Mouse (Mus musculus): ENCODE data around the gene Syt16. TPM values are rescaled to one million over a fixed set of nuclear protein-coding genes. Genes with fewer than 3 reads are reported as not detected.

The Syt16 gene
- 0.24 and 1.2 TPM in 2 replicates for polyA plus RNA-seq (2014; fragmentation: Nextera tagmentation; extraction: Ambion mirVana)

DNA sequence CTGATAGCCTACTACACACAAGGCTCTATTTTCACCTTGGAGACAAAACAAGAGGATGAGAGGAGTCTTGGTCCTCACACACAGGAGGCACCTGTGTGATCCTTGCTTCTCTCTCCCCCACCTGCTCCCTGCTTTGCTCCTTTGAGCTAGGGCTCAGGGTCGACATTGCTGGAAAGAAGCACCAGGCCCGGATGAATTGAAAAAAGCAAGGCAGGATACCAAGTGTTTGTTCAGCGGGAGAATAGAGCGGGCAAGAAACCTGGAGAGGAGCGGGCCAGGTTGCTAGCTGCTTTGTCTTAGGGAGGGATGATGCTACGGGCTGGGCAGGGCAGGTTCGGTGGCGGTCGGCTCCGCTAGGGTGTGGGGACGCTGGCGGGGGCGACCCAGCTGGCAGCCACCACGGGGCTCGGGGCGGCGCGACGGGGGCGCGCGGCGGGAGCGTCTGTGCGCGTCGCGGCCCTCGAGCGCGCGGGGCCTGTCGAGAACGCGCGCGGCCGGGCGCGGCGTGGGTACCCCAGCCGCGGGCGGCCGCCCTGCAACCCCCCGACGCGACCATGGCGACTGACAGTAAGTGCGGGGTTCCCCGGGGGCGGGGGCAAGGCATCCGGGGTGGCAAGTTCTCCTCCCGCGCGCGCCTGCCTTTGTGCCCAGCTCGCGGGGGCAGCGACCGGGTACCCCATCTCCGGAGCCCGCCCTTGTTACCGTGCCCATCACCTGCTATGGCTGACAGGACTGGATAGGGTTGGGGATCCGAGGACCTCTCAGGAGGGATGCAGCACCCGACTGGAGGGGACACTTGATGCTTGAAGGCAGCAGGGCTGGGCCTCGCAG lies at the start of gene Syt16:
TSS of gene Syt16 (plus strand) at position 365 of the 831 bp plus-strand sequence.
- WGBS = under 1% methylated on average over 56 of the region's 67 CpGs

DNA sequence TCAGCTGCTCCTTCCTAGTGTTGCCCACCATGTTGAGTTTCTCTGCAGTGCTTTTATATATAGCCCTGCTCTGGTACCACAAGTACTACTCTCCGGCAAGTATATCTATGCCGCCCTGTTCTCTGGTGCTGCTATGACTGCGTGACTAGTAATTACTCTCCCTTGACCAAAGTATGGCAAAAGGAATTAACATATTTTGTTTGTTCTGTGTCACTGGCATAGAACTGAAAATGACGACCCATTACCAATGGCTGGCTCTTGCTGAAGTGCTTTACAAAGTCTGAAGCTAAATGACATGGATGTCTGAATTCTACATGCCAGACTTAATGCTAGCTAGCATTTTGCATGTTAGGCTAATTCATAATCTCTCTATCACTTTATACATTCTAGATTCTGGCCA lies 49.0 kb upstream of the Syt16 start:
- 92% methylated on average over 4 of the region's 4 CpGs for WGBS
- H3K36me3 ChIP-seq (ENCODE audit: control insufficient read depth, insufficient read depth, low read length) = peaks cover 29% of the 10 kb centered on the region
- H3K4me3 ChIP-seq (ENCODE audit: low read length) = no peak overlapping the region
- no peak overlapping the region for H3K4me2 ChIP-seq (replicated peaks; ENCODE audit: low read depth, low read length)
- no peaks in the 10 kb centered on the region for H3K27me3 ChIP-seq (ENCODE audit: control insufficient read depth, insufficient read depth, low read length)
- ATAC-seq (ENCODE audit: low FRiP score, low TSS enrichment) = no peak
- H3K9me3 ChIP-seq (ENCODE audit: control insufficient read depth, low read length) = no peaks in the 10 kb centered on the region
- no peak overlapping the region for H3K9ac ChIP-seq (ENCODE audit: low read depth, low read length)
- H3K27ac ChIP-seq (ENCODE audit: low read depth, low read length) = no peak overlapping the region
- H3K4me1 ChIP-seq (ENCODE audit: control insufficient read depth, insufficient read depth, low read length) = peaks cover 5% of the 10 kb centered on the region; the same call in 1 of the 2 replicates

More for the DNA sequence above, at the start of gene Syt16:
- H3K36me3 ChIP-seq (ENCODE audit: control insufficient read depth, insufficient read depth, low read length) = no peaks in the 10 kb centered on the region
- H3K4me3 ChIP-seq (ENCODE audit: low read length) = peak within 1 kb of the TSS; percentile 55
- H3K4me2 ChIP-seq (replicated peaks; ENCODE audit: low read depth, low read length) = peak within 1 kb of the TSS; percentile 98
- peak; percentile 57; the same call in 1 of the 2 replicates for ATAC-seq (ENCODE audit: low FRiP score, low TSS enrichment)
- H3K9me3 ChIP-seq (ENCODE audit: control insufficient read depth, low read length) = no peaks in the 10 kb centered on the region
- peak within 1 kb of the TSS; percentile 60 for H3K9ac ChIP-seq (ENCODE audit: low read depth, low read length)
- H3K4me1 ChIP-seq (ENCODE audit: control insufficient read depth, insufficient read depth, low read length) = no peaks in the 10 kb centered on the region
- no peak within 1 kb of the TSS for H3K27ac ChIP-seq (ENCODE audit: low read depth, low read length)
- H3K27me3 ChIP-seq (ENCODE audit: control insufficient read depth, insufficient read depth, low read length) = peaks cover 10% of the 10 kb centered on the region

DNA sequence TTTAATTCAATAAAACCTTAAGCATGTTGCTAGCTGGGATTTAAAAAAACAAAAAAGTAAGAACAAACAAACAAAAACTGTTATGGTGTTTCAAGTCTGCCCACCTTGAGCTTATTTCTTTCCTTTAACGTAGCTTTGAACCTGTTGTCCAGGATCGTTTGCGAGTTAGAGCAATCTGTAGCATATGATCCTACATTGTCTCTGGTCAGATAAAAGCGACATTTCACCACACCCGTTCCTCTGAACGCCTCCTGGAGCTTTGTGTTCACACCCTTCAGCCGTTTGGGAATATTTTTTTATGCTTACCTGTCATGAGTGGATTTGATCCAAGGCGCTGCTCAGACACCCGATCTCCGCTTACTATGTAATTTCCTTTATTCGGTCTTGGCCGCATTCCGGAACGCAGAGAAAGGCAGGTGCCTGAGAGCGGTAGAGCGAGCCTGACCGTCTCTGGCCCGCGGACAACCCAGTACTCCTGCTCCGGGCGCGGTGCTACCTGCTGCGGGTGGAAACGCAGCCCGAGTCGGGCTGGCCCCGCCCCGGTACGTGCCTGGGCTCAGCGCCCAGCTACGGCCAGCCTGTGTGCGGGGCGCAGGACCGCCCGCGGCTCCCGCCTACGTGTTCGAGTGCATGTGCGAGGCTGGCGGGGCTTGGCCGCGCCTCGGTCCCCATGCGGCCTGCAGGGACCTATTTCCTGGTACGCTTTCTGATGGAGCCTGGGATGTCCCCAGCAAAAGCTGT lies 48.0 kb upstream of the Syt16 start:
- H3K27ac ChIP-seq (ENCODE audit: low read depth, low read length) = no peak overlapping the region
- WGBS = 5% methylated on average over 46 of the region's 46 CpGs
- peak overlapping the region; percentile 30 for H3K4me3 ChIP-seq (ENCODE audit: low read length)
- peaks cover 5% of the 10 kb centered on the region; the same call in 1 of the 2 replicates for H3K4me1 ChIP-seq (ENCODE audit: control insufficient read depth, insufficient read depth, low read length)
- no peaks in the 10 kb centered on the region for H3K27me3 ChIP-seq (ENCODE audit: control insufficient read depth, insufficient read depth, low read length)
- H3K36me3 ChIP-seq (ENCODE audit: control insufficient read depth, insufficient read depth, low read length) = peaks cover 18% of the 10 kb centered on the region; the same call in 1 of the 2 replicates
- ATAC-seq (ENCODE audit: low FRiP score, low TSS enrichment) = peak; percentile 82
- no peaks in the 10 kb centered on the region for H3K9me3 ChIP-seq (ENCODE audit: control insufficient read depth, low read length)
- peak overlapping the region; percentile 73 for H3K4me2 ChIP-seq (replicated peaks; ENCODE audit: low read depth, low read length)
- peak overlapping the region; percentile 44; the same call in 1 of the 2 replicates for H3K9ac ChIP-seq (ENCODE audit: low read depth, low read length)

DNA sequence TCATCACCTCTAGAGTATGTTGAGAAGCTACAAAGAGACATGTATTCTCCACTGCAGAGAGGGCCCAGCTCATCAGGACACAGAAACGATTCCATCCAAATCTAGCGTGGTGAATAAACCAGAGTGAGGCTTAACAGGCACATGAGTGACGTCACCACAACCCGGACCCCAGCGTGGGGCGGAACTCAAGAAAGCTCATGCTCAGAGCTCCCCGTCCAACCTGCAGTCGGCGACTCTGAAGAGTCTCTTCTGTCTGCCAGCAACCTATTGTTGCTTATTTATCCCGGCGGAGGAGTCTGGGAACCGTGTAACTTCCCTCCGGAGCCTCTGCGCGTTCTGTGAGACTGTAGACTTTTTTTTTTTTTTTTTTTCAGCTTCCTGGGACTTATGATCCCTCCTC lies 44.6 kb upstream of the Syt16 start:
- ATAC-seq (ENCODE audit: low FRiP score, low TSS enrichment) = peak; percentile 55; the same call in 1 of the 2 replicates
- Histone ChIP-seq H3K27ac (ENCODE audit: low read depth, low read length) (no peak overlapping the region), H3K9me3 (ENCODE audit: control insufficient read depth, low read length) (no peaks in the 10 kb centered on the region), H3K27me3 (ENCODE audit: control insufficient read depth, insufficient read depth, low read length) (no peaks in the 10 kb centered on the region), H3K9ac (ENCODE audit: low read depth, low read length) (peak overlapping the region; percentile 13; the same call in 1 of the 2 replicates), H3K4me3 (ENCODE audit: low read length) (peak overlapping the region; percentile 32), H3K36me3 (ENCODE audit: control insufficient read depth, insufficient read depth, low read length) (peaks cover under 1% of the 10 kb centered on the region; the same call in 1 of the 2 replicates), H3K4me2 (replicated peaks; ENCODE audit: low read depth, low read length) (peak overlapping the region; percentile 45), H3K4me1 (ENCODE audit: control insufficient read depth, insufficient read depth, low read length) (peaks cover 5% of the 10 kb centered on the region; the same call in 1 of the 2 replicates)
- 16% methylated on average over 15 of the region's 15 CpGs for WGBS

DNA sequence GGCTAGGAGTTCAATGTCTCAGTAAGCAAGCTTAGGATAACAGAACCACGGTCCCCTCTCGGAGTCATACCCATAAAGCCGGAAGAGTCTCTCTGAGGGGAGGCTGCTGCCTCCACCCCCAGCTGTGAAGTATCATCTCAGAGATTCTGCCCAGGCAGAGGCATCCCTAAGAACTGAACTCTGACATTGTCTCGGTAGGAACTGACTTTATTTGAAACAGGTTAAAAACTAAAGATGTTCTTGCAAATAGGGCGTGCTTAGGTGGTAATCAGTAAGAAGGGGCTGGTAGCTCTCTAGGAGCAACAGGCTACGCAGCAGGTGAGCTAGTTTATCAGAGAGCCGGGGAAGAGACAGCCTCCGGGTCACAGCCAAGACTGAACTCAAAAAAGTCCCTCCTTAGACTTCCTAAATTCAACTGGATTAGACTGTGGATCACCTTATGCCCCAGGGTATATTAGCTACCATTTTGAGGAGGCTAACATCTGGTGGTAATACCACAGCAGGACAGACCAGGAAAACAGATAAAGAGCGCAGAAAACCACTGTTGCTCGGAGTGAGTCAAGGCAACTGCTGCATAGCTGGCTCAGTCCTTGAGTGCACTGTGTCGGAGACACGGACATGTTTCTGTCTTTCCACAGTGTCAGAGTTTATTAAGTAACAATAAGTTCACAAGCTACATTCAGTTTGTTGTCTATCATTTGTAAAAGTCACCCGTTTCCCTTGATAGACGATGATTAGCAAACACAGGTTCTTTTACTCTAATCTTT lies 43.9 kb upstream of the Syt16 start:
- Histone ChIP-seq H3K4me3 (ENCODE audit: low read length) (peak overlapping the region; percentile 32), H3K9me3 (ENCODE audit: control insufficient read depth, low read length) (no peaks in the 10 kb centered on the region)

DNA sequence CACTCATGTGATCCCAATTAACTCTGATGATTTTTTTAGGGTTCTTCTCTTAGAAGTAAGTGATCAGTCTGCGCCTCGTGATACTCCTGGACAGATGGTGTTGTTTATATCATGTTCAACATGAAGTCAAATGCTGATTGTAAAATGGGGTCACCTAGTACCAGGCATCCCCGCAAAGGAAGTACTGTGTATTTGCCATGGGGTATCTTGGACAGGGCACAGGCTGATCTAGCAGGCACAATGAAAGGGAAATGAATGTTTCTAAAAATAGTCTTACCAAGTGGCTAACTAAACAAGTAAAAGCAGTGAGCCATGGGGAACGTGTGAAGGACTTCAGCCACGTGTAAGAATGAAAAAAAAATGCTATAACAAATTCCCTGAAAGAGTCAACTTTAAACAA lies 42.7 kb upstream of the Syt16 start:
- no peak overlapping the region for H3K27ac ChIP-seq (ENCODE audit: low read depth, low read length)
- no peak for ATAC-seq (ENCODE audit: low FRiP score, low TSS enrichment)
- no peak overlapping the region for H3K4me2 ChIP-seq (replicated peaks; ENCODE audit: low read depth, low read length)
- 0 out of 2 replicates have a peak, but pooled peaks cover under 1% of the 10 kb centered on the region for H3K4me1 ChIP-seq (ENCODE audit: control insufficient read depth, insufficient read depth, low read length)
- H3K9me3 ChIP-seq (ENCODE audit: control insufficient read depth, low read length) = no peaks in the 10 kb centered on the region
- H3K9ac ChIP-seq (ENCODE audit: low read depth, low read length) = no peak overlapping the region
- H3K4me3 ChIP-seq (ENCODE audit: low read length) = no peak overlapping the region
- H3K36me3 ChIP-seq (ENCODE audit: control insufficient read depth, insufficient read depth, low read length) = no peaks in the 10 kb centered on the region
- WGBS = 66% methylated on average over 5 of the region's 5 CpGs
- H3K27me3 ChIP-seq (ENCODE audit: control insufficient read depth, insufficient read depth, low read length) = no peaks in the 10 kb centered on the region

More for the DNA sequence above, 43.9 kb upstream of the Syt16 start:
- Histone ChIP-seq H3K27me3 (ENCODE audit: control insufficient read depth, insufficient read depth, low read length) (no peaks in the 10 kb centered on the region), H3K36me3 (ENCODE audit: control insufficient read depth, insufficient read depth, low read length) (no peaks in the 10 kb centered on the region), H3K4me1 (ENCODE audit: control insufficient read depth, insufficient read depth, low read length) (peaks cover 5% of the 10 kb centered on the region; the same call in 1 of the 2 replicates), H3K4me2 (replicated peaks; ENCODE audit: low read depth, low read length) (peak overlapping the region; percentile 45), H3K9ac (ENCODE audit: low read depth, low read length) (peak overlapping the region; percentile 13; the same call in 1 of the 2 replicates), H3K27ac (ENCODE audit: low read depth, low read length) (no peak overlapping the region)
- WGBS = 49% methylated on average over 14 of the region's 14 CpGs
- ATAC-seq (ENCODE audit: low FRiP score, low TSS enrichment) = no peak

DNA sequence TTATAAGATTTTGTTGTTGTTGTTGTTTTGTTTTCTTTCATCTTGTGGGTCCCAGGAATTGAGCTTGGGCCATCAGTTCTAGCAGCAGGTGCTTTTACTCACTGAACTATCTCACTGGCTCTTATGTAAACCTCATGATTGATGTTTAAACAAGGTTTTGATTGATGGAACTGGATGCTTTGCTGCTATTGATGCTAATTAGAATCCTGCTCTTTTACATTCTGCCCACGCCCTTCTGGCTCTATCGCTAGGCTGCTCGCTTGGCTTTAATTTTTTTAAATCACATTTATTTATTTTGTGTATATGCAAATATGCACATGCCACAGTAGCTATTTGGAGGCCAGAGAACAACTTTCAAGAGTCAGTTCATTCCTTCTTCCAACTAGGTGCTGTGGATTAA lies 39.8 kb upstream of the Syt16 start:
- no peak overlapping the region for H3K4me3 ChIP-seq (ENCODE audit: low read length)
- H3K4me1 ChIP-seq (ENCODE audit: control insufficient read depth, insufficient read depth, low read length) = no peaks in the 10 kb centered on the region
- no peaks in the 10 kb centered on the region for H3K9me3 ChIP-seq (ENCODE audit: control insufficient read depth, low read length)
- 96% methylated on average over 3 of the region's 3 CpGs for WGBS
- H3K27me3 ChIP-seq (ENCODE audit: control insufficient read depth, insufficient read depth, low read length) = no peaks in the 10 kb centered on the region
- no peak for ATAC-seq (ENCODE audit: low FRiP score, low TSS enrichment)
- H3K36me3 ChIP-seq (ENCODE audit: control insufficient read depth, insufficient read depth, low read length) = no peaks in the 10 kb centered on the region
- H3K4me2 ChIP-seq (replicated peaks; ENCODE audit: low read depth, low read length) = no peak overlapping the region
- no peak overlapping the region for H3K27ac ChIP-seq (ENCODE audit: low read depth, low read length)
- H3K9ac ChIP-seq (ENCODE audit: low read depth, low read length) = no peak overlapping the region

DNA sequence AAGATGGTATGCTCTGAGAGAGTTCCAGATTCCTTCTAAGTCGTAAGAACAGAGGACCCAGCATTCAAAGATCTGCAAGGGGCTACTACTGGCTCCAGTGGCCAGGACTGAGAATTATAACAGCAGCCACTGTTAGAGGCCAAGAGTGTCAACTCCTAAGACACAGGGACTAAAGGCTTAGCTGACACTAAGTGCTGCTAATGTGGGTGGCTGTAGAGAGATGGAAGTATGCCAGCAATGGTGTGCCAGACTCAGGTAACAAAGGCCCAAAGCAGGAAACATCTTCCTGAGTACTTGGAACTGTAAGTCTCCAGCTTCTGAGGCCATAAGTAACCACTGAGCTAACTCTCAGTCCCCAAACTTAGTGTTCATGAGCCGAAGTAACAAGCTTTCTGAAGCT lies 38.6 kb upstream of the Syt16 start:
- Histone ChIP-seq H3K36me3 (ENCODE audit: control insufficient read depth, insufficient read depth, low read length) (no peaks in the 10 kb centered on the region), H3K27me3 (ENCODE audit: control insufficient read depth, insufficient read depth, low read length) (no peaks in the 10 kb centered on the region), H3K4me3 (ENCODE audit: low read length) (no peak overlapping the region), H3K9ac (ENCODE audit: low read depth, low read length) (no peak overlapping the region), H3K4me1 (ENCODE audit: control insufficient read depth, insufficient read depth, low read length) (no peaks in the 10 kb centered on the region), H3K9me3 (ENCODE audit: control insufficient read depth, low read length) (no peaks in the 10 kb centered on the region), H3K27ac (ENCODE audit: low read depth, low read length) (no peak overlapping the region), H3K4me2 (replicated peaks; ENCODE audit: low read depth, low read length) (no peak overlapping the region)
- 85% methylated on average over 2 of the region's 2 CpGs for WGBS
- ATAC-seq (ENCODE audit: low FRiP score, low TSS enrichment) = no peak

All from kidney, embryonic 14.5 days (tissue).